Mouse (Mus musculus): ENCODE measurements around the gene Btg2.

GRCm38 (mm10) chr1:134105764-134106430 is 27.0 kb upstream of the Btg2 start:
- TF ChIP-seq CTCF (IDR thresholded peaks at IDR 0.05; ENCODE audit: borderline replicate concordance, control insufficient read depth, extremely low read depth, insufficient read depth, low read length, poor library complexity) (no peak), POLR2A (IDR thresholded peaks at IDR 0.05; ENCODE audit: control insufficient read depth, extremely low read depth, insufficient read depth, low read length, poor library complexity) (no peak)
